Mouse (Mus musculus): ENCODE data around the gene Cldn12. TPM values are rescaled to one million over a fixed set of nuclear protein-coding genes. Genes with fewer than 3 reads are reported as not detected.

Cldn12 gene
- total RNA-seq (2021): 18.6 and 25.2 TPM in 2 replicates
- long read RNA-seq, transcript Cldn12-201 (4 exons, 3,597 nt): major isoform, 12 of 42 reads
- long read RNA-seq, partial matches to known transcripts: 3 of 42 reads
- long read RNA-seq, other reads (novel, unspliced or antisense): 23 of 42 reads

GRCm38 (mm10) chr5:5514196-5515076, at the start of gene Cldn12:
Gene Cldn12 (minus strand): TSS chr5:5514958.
- DNase-seq: peak; percentile 98

- no peak for DNase-seq
These were observed 47.7 kb upstream of the Cldn12 start for GRCm38 (mm10) chr5:5562435-5562834.

- no peak for DNase-seq
These were observed 46.4 kb upstream of the Cldn12 start for GRCm38 (mm10) chr5:5561041-5561706.

GRCm38 (mm10) chr5:5559798-5560197, 45.0 kb upstream of the Cldn12 start:
- no peak for DNase-seq

- peak; percentile 92 for DNase-seq
These were observed 44.5 kb upstream of the Cldn12 start, which contains the start of gene Gtpbp10 for GRCm38 (mm10) chr5:5559079-5559740. Gene Gtpbp10 (minus strand): TSS chr5:5559538.

GRCm38 (mm10) chr5:5551110-5551509, 36.4 kb upstream of the Cldn12 start:
- DNase-seq: no peak

GRCm38 (mm10) chr5:5540385-5540784, 25.6 kb upstream of the Cldn12 start:
- DNase-seq: no peak

GRCm38 (mm10) chr5:5539771-5540170, 25.0 kb upstream of the Cldn12 start:
- DNase-seq: no peak

GRCm38 (mm10) chr5:5536131-5536530, 21.4 kb upstream of the Cldn12 start:
- no peak for DNase-seq

GRCm38 (mm10) chr5:5533656-5534420, 19.1 kb upstream of the Cldn12 start:
- no peak for DNase-seq

GRCm38 (mm10) chr5:5515411-5515810, 653 bp upstream of the Cldn12 start:
- no peak for DNase-seq

- DNase-seq: no peak
These were observed 3.4 kb downstream of the Cldn12 start for GRCm38 (mm10) chr5:5511401-5511800.

GRCm38 (mm10) chr5:5510989-5511388, 3.8 kb downstream of the Cldn12 start:
- no peak for DNase-seq

GRCm38 (mm10) chr5:5510304-5510887, 4.4 kb downstream of the Cldn12 start:
- no peak for DNase-seq

- DNase-seq: no peak
These were observed 6.5 kb downstream of the Cldn12 start for GRCm38 (mm10) chr5:5508231-5508630.

GRCm38 (mm10) chr5:5507701-5508225, 7.0 kb downstream of the Cldn12 start:
- peak; percentile 73 for DNase-seq

- no peak for DNase-seq
These were observed 10.3 kb downstream of the Cldn12 start for GRCm38 (mm10) chr5:5504456-5504855.

GRCm38 (mm10) chr5:5503381-5503780, 11.4 kb downstream of the Cldn12 start:
- DNase-seq: no peak

GRCm38 (mm10) chr5:5501583-5501982, 13.2 kb downstream of the Cldn12 start:
- no peak for DNase-seq

GRCm38 (mm10) chr5:5496393-5496792, 18.4 kb downstream of the Cldn12 start:
- DNase-seq: no peak

- DNase-seq: no peak
These were observed 19.7 kb downstream of the Cldn12 start for GRCm38 (mm10) chr5:5495042-5495441.

All from adrenal gland, postnatal 25 days (tissue).